ENCODE assay signal across 12 mouse cellular contexts in the genomic region with DNA sequence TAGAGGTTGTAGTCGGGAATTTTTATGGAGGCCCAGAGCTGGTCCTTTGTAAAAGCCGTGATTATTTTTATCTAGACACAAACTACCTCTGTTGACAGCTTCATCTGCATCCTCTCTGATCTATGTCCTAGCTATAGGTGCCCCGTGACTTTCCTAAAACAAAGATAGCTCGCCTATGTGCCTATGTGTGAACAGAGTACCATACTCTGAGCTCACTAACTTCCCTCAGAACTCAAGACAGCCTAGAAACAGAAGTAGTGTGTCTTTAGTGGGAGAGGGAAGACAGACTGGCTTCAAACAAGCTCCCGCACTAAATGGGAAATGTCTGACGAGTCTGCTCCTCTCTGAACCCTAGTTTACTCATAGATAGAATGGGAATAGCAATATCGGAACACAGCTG. TPM values are rescaled to one million over a fixed set of nuclear protein-coding genes. Genes with fewer than 3 reads are reported as not detected.
DNase-seq lines count a peak whose midpoint lies in the region; ATAC-seq and TF ChIP-seq lines count a peak whose summit lies in the region.
"Had no signal": no experiment of that assay in that cellular context is flagged by ENCODE, and none has a peak within 500 bp of the region (broad histone marks: within the 10 kb centered on the region; RNA-seq: fewer than 3 reads in every experiment).

No protein-coding gene starts in this region.

- peak overlapping the region; percentile 83; the same call in 1 of the 2 replicates for H3K4me3 ChIP-seq in lung, embryonic 16.5 days (ENCODE audit: low read length)
- H3K4me3 ChIP-seq in intestine, embryonic 15.5 days (replicated peaks) = no peak overlapping the region
- H3K4me3 ChIP-seq in neural tube, embryonic 14.5 days (ENCODE audit: low read depth, low read length) = no peak overlapping the region
- H3K4me3 ChIP-seq in cerebellum, adult 2 months (replicated peaks; ENCODE audit: insufficient read depth, low read depth, low read length) = no peak overlapping the region

- H3K27ac ChIP-seq in lung, embryonic 16.5 days (ENCODE audit: low read length) = no peak overlapping the region
- H3K27ac ChIP-seq in intestine, embryonic 15.5 days = no peak overlapping the region; the same call in 1 of the 2 replicates
- no peak overlapping the region for H3K27ac ChIP-seq in neural tube, embryonic 14.5 days (ENCODE audit: low read depth, low read length)
- no peak overlapping the region for H3K27ac ChIP-seq in cerebellum, adult 2 months (ENCODE audit: insufficient read depth, low read length)

- H3K4me2 ChIP-seq in lung, embryonic 16.5 days (ENCODE audit: low read depth, low read length) = peak overlapping the region; percentile 69
- H3K4me2 ChIP-seq in intestine, embryonic 15.5 days (replicated peaks) = peak overlapping the region; percentile 76
- peak overlapping the region; percentile 80; the same call in 1 of the 2 replicates for H3K4me2 ChIP-seq in neural tube, embryonic 14.5 days (ENCODE audit: low read depth, low read length)

- no peak overlapping the region for H3K9ac ChIP-seq in lung, embryonic 16.5 days (ENCODE audit: low read length)
- H3K9ac ChIP-seq in intestine, embryonic 15.5 days = peak overlapping the region; percentile 76; the same call in 1 of the 2 replicates
- no peak overlapping the region for H3K9ac ChIP-seq in neural tube, embryonic 14.5 days (replicated peaks; ENCODE audit: low read depth, low read length)

- no peaks in the 10 kb centered on the region for H3K9me3 ChIP-seq in lung, embryonic 16.5 days (ENCODE audit: control insufficient read depth, low read length)
- H3K9me3 ChIP-seq in intestine, embryonic 15.5 days = no peaks in the 10 kb centered on the region
- H3K9me3 ChIP-seq in neural tube, embryonic 14.5 days (ENCODE audit: control insufficient read depth, low read length) = no peaks in the 10 kb centered on the region

- H3K4me1 ChIP-seq in lung, embryonic 16.5 days (replicated peaks; ENCODE audit: control insufficient read depth, insufficient read depth, low read length) = peaks cover 20% of the 10 kb centered on the region
- peaks cover 12% of the 10 kb centered on the region for H3K4me1 ChIP-seq in intestine, embryonic 15.5 days (replicated peaks)
- H3K4me1 ChIP-seq in neural tube, embryonic 14.5 days (ENCODE audit: control insufficient read depth, insufficient read depth, low read length) = peaks cover 17% of the 10 kb centered on the region
- H3K4me1 ChIP-seq in cerebellum, adult 2 months (ENCODE audit: control insufficient read depth, insufficient read depth, low read length) = peaks cover 2% of the 10 kb centered on the region; the same call in 1 of the 2 replicates

- peak; percentile 79 for DNase-seq in heart, adult 11 months
- no peak for DNase-seq in heart, postnatal 36 days
- DNase-seq in lung, postnatal 4 days = no peak
- DNase-seq in thymus, postnatal 36 days = no peak
- DNase-seq in cerebellum, adult 2 months = no peak

- intact Hi-C loops in heart, postnatal 36 days (cut with DNase I) = no loop called here

- TF ChIP-seq CTCF in cerebellum, adult 2 months (IDR thresholded peaks at IDR 0.05; ENCODE audit: borderline replicate concordance, insufficient read depth, low read depth, low read length) = no peak

- H3K36me3 ChIP-seq in lung, embryonic 16.5 days (ENCODE audit: control insufficient read depth, insufficient read depth, low read length) = peaks cover 5% of the 10 kb centered on the region; the same call in 1 of the 2 replicates
- no peaks in the 10 kb centered on the region for H3K36me3 ChIP-seq in intestine, embryonic 15.5 days
- H3K36me3 ChIP-seq in neural tube, embryonic 14.5 days (ENCODE audit: control insufficient read depth, insufficient read depth, low read length) = peaks cover 5% of the 10 kb centered on the region; the same call in 1 of the 2 replicates

- no peak for TF ChIP-seq POLR2A in cerebellum, adult 2 months (IDR thresholded peaks at IDR 0.05; ENCODE audit: borderline replicate concordance, insufficient read depth, low read length)

- no peak for ATAC-seq in lung, embryonic 16.5 days (ENCODE audit: low read depth)
- no peak for ATAC-seq in intestine, embryonic 15.5 days
- ATAC-seq in neural tube, embryonic 14.5 days (ENCODE audit: low read depth) = no peak

- H3K27me3 ChIP-seq in lung, embryonic 16.5 days (ENCODE audit: control insufficient read depth, insufficient read depth, low read depth, low read length) = no peaks in the 10 kb centered on the region
- H3K27me3 ChIP-seq in intestine, embryonic 15.5 days (replicated peaks) = no peaks in the 10 kb centered on the region
- no peaks in the 10 kb centered on the region for H3K27me3 ChIP-seq in neural tube, embryonic 14.5 days (ENCODE audit: control insufficient read depth, insufficient read depth, low read length)
- no peaks in the 10 kb centered on the region for H3K27me3 ChIP-seq in cerebellum, adult 2 months (ENCODE audit: control insufficient read depth, insufficient read depth, low read length)

- 76% methylated on average over 7 of the region's 7 CpGs for WGBS in lung, embryonic 16.5 days
- 76% methylated on average over 7 of the region's 7 CpGs for WGBS in intestine, embryonic 15.5 days
- WGBS in neural tube, embryonic 14.5 days = 85% methylated on average over 7 of the region's 7 CpGs
- WGBS in cerebellum, adult 2 months = 89% methylated on average over 7 of the region's 7 CpGs

RNA-seq across cellular contexts. Expression of a gene that starts 0.7 kb away (rescaled TPM):
- 10 to 100 TPM; 12.2 to 14.2 TPM for total RNA-seq in heart, postnatal 36 days (2021)
- 35.4 and 36.3 TPM in 2 replicates for polyA plus RNA-seq in lung, embryonic 16.5 days (2015; fragmentation: Nextera tagmentation; extraction: Ambion mirVana)
- 40.7 and 45.7 TPM in 2 replicates for polyA plus RNA-seq in intestine, embryonic 15.5 days (2015; fragmentation: Nextera tagmentation; extraction: Ambion mirVana)
- polyA plus RNA-seq in neural tube, embryonic 14.5 days (2014; fragmentation: Nextera tagmentation; extraction: Ambion mirVana) = 26.0 and 29.1 TPM in 2 replicates
- polyA plus RNA-seq in cerebellum, adult 2 months (2012; rRNA removed) = 43.2 and 46.8 TPM in 2 replicates

RNA-seq across cellular contexts. Expression of a gene that starts 25.7 kb away (rescaled TPM):
- total RNA-seq in heart, postnatal 36 days (2021) = 10 to 100 TPM; 50.4 to 55.3 TPM
- 81.8 and 89.5 TPM in 2 replicates for polyA plus RNA-seq in lung, embryonic 16.5 days (2015; fragmentation: Nextera tagmentation; extraction: Ambion mirVana)
- polyA plus RNA-seq in intestine, embryonic 15.5 days (2015; fragmentation: Nextera tagmentation; extraction: Ambion mirVana) = 68.3 and 71.4 TPM in 2 replicates
- polyA plus RNA-seq in neural tube, embryonic 14.5 days (2014; fragmentation: Nextera tagmentation; extraction: Ambion mirVana) = 69.3 and 79.3 TPM in 2 replicates
- polyA plus RNA-seq in cerebellum, adult 2 months (2012; rRNA removed) = 71.4 and 77.5 TPM in 2 replicates

RNA-seq across cellular contexts. Expression of a gene that starts 28.6 kb away (rescaled TPM):
- 100 to 1,000 TPM; 565 to 705 TPM for total RNA-seq in heart, postnatal 36 days (2021)
- polyA plus RNA-seq in lung, embryonic 16.5 days (2015; fragmentation: Nextera tagmentation; extraction: Ambion mirVana) = 940 and 945 TPM in 2 replicates
- 1,028 and 1,048 TPM in 2 replicates for polyA plus RNA-seq in intestine, embryonic 15.5 days (2015; fragmentation: Nextera tagmentation; extraction: Ambion mirVana)
- 402 and 471 TPM in 2 replicates for polyA plus RNA-seq in neural tube, embryonic 14.5 days (2014; fragmentation: Nextera tagmentation; extraction: Ambion mirVana)
- polyA plus RNA-seq in cerebellum, adult 2 months (2012; rRNA removed) = 226 and 249 TPM in 2 replicates

RNA-seq across cellular contexts. Expression of a gene that starts 32.4 kb away (rescaled TPM):
- total RNA-seq in heart, postnatal 36 days (2021) = not detected
- not detected in 2 replicates for polyA plus RNA-seq in lung, embryonic 16.5 days (2015; fragmentation: Nextera tagmentation; extraction: Ambion mirVana)
- polyA plus RNA-seq in intestine, embryonic 15.5 days (2015; fragmentation: Nextera tagmentation; extraction: Ambion mirVana) = not detected in 2 replicates
- polyA plus RNA-seq in neural tube, embryonic 14.5 days (2014; fragmentation: Nextera tagmentation; extraction: Ambion mirVana) = not detected in 2 replicates
- not detected in 2 replicates for polyA plus RNA-seq in cerebellum, adult 2 months (2012; rRNA removed)
- total RNA-seq: layer of hippocampus, postnatal 36 days; neutrophil, adult 5-6 weeks had no signal
- polyA plus RNA-seq: brain, embryonic 14.5 days; frontal cortex, adult 2 months had no signal

RNA-seq across cellular contexts. Expression of a gene that starts 45.3 kb away (rescaled TPM):
- 10 to 100 TPM; 37.5 to 41.5 TPM for total RNA-seq in heart, postnatal 36 days (2021)
- 78.3 and 86.3 TPM in 2 replicates for polyA plus RNA-seq in lung, embryonic 16.5 days (2015; fragmentation: Nextera tagmentation; extraction: Ambion mirVana)
- 69.5 and 73.0 TPM in 2 replicates for polyA plus RNA-seq in intestine, embryonic 15.5 days (2015; fragmentation: Nextera tagmentation; extraction: Ambion mirVana)
- polyA plus RNA-seq in neural tube, embryonic 14.5 days (2014; fragmentation: Nextera tagmentation; extraction: Ambion mirVana) = 119 and 132 TPM in 2 replicates
- polyA plus RNA-seq in cerebellum, adult 2 months (2012; rRNA removed) = 49.4 and 52.8 TPM in 2 replicates
